Mouse (Mus musculus) embryonic fibroblast, embryonic 13.5 days (primary cell): ENCODE results near the gene Dusp11. TPM values are rescaled to one million over a fixed set of nuclear protein-coding genes. Genes with fewer than 3 reads are reported as not detected.
"Not testable (repeated sequence)": the region's sequence is repeated elsewhere in the genome, so short reads cannot be mapped to it uniquely, and the experiment has no call there.

Source experiments
- H3K27ac ChIP-seq: 2 replicates; pipeline ENCODE4 v1.5.1; 2012; ENCODE audit warnings: low read length, control low read depth, inconsistent platforms; ENCODE audit not compliant: insufficient read depth
- H3K4me1 ChIP-seq: 2 replicates; pipeline ENCODE4 v1.6.1; 2011; ENCODE audit warnings: low read length; ENCODE audit not compliant: control insufficient read depth, insufficient read depth
- H3K4me3 ChIP-seq: 2 replicates; pipeline ENCODE4 v1.5.1; 2011; ENCODE audit warnings: mild to moderate bottlenecking, control low read depth, low read length; ENCODE audit not compliant: insufficient read depth
- CTCF ChIP-seq: IDR thresholded peaks from 2 replicates; pipeline ENCODE4 v1.5.1; 2011; ENCODE audit warnings: mild to moderate bottlenecking, control low read depth, low read length, moderate library complexity, borderline replicate concordance; ENCODE audit not compliant: insufficient read depth
- POLR2A ChIP-seq: IDR thresholded peaks from 2 replicates; pipeline ENCODE4 v1.6.1; 2011; ENCODE audit warnings: low read depth, mild to moderate bottlenecking, control low read depth, low read length, moderate library complexity
- polyA plus RNA-seq: library from polyadenylated mRNA; stranded (reverse); fragments of >200 nt; gene quantifications from 2 replicates; pipeline ENCODE4 v1.2.4, GENCODE M21; 2011; ENCODE audit warnings: low read depth; ENCODE audit not compliant: missing spikeins, insufficient read length

The Dusp11 gene
- polyA plus RNA-seq, 1 experiment, result 114 TPM

GRCm38 (mm10) chr6:85936508-85937465 is 24.7 kb downstream of the Dusp11 start:
- Histone ChIP-seq H3K27ac (peak overlapping the region; percentile 24), H3K4me3 (peak overlapping the region; percentile 31)
- H3K4me1 ChIP-seq, result not testable (repeated sequence)
- TF ChIP-seq POLR2A, result peak; percentile 59
- TF ChIP-seq CTCF, result peak; percentile 24; the same call in 1 of the 2 replicates

GRCm38 (mm10) chr6:85935646-85936045 is 25.8 kb downstream of the Dusp11 start:
- no peak overlapping the region for H3K27ac ChIP-seq
- no peak overlapping the region for H3K4me3 ChIP-seq
- TF ChIP-seq CTCF (no peak; the same call in 1 of the 2 replicates), POLR2A (no peak)
- no peaks in the 10 kb centered on the region; the same call in 1 of the 2 replicates for H3K4me1 ChIP-seq

DNA sequence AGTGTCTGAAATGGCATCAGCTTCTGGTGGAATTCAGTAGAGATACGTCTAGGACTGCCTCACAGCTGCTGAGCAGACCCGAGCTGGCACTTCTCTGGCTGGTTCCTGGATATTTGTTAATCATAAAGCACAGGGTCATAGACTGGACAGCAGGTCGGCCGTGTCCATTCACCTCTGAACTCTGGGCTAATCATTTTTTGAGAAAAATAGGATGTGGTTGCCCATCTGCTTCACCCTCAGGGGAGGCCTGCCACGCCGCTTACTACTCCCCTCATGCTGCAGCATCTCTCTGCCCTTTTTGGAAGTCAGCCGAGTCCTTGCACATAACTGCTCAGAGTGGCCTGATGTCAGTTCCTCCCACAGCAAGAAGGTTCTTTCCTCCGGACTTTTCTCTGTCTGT is 27.4 kb downstream of the Dusp11 start:
- Histone ChIP-seq H3K4me3 (no peak overlapping the region), H3K4me1 (no peaks in the 10 kb centered on the region; the same call in 1 of the 2 replicates), H3K27ac (no peak overlapping the region)
- TF ChIP-seq CTCF, result no peak
- no peak for TF ChIP-seq POLR2A

- Histone ChIP-seq H3K27ac (no peak overlapping the region), H3K4me3 (no peak overlapping the region), H3K4me1 (no peaks in the 10 kb centered on the region; the same call in 1 of the 2 replicates)
- no peak for TF ChIP-seq CTCF
- TF ChIP-seq POLR2A, result no peak
Observed at GRCm38 (mm10) chr6:85929312-85929711, 32.2 kb downstream of the Dusp11 start.

GRCm38 (mm10) chr6:85927476-85928464 is 33.7 kb downstream of the Dusp11 start:
- H3K4me1 ChIP-seq, result no peaks in the 10 kb centered on the region; the same call in 1 of the 2 replicates
- no peak for TF ChIP-seq POLR2A

DNA sequence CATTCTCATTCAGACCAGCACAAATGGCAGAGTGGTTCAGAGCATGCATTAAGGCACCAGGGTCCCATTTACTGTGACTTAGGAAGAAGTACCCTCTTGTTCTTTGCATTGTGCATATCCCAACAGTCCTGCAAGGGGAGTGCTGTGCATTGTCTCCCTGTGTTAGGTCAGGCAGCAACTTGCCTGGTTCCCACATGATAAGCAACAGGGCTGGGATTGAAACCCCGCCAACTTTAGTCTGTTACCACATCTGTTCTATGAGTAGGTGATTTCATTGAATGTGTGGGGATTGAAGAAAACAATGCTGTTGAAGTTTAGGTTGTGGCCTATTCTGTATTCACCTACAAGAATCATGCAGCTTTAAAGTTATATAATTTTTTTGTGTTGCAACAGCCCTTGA is 34.8 kb downstream of the Dusp11 start:
- H3K4me3 ChIP-seq, result no peak overlapping the region
- TF ChIP-seq POLR2A (no peak), CTCF (no peak)

More at GRCm38 (mm10) chr6:85927476-85928464, 33.7 kb downstream of the Dusp11 start:
- no peak overlapping the region for H3K4me3 ChIP-seq
- no peak overlapping the region for H3K27ac ChIP-seq

DNA sequence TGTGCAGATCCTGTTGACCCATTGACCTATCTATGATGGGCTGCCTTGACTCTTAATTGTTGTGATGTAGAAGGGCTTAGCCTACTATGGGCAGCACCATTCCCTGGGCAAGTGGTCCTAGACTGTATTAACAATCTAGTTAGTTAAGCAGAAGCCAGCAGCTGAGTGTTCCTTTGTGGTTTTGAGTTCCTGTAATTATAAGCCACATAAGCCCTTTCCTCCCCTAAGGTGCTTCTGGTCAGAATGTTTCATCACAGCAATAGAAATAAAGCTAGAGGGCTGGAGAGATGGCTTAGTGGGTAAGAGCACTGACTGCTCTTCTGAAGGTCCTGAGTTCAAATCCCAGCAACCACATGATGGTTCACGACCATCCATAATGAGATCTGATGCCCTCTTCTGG is 37.8 kb downstream of the Dusp11 start:
- Histone ChIP-seq H3K27ac (no peak overlapping the region), H3K4me3 (no peak overlapping the region), H3K4me1 (no peaks in the 10 kb centered on the region)
- no peak for TF ChIP-seq CTCF
- TF ChIP-seq POLR2A, result no peak

More for the DNA sequence above, 34.8 kb downstream of the Dusp11 start:
- Histone ChIP-seq H3K4me1 (no peaks in the 10 kb centered on the region; the same call in 1 of the 2 replicates), H3K27ac (no peak overlapping the region)

GRCm38 (mm10) chr6:85919401-85919800 is 42.1 kb downstream of the Dusp11 start:
- no peak overlapping the region for H3K27ac ChIP-seq
- H3K4me3 ChIP-seq, result no peak overlapping the region
- TF ChIP-seq POLR2A (no peak), CTCF (no peak)
- no peaks in the 10 kb centered on the region for H3K4me1 ChIP-seq

GRCm38 (mm10) chr6:85918341-85918740 is 43.1 kb downstream of the Dusp11 start:
- not testable (repeated sequence) for H3K4me3 ChIP-seq, H3K4me1 ChIP-seq, H3K27ac ChIP-seq
